9 mouse cellular contexts compared by ENCODE assay signal in the genomic region with DNA sequence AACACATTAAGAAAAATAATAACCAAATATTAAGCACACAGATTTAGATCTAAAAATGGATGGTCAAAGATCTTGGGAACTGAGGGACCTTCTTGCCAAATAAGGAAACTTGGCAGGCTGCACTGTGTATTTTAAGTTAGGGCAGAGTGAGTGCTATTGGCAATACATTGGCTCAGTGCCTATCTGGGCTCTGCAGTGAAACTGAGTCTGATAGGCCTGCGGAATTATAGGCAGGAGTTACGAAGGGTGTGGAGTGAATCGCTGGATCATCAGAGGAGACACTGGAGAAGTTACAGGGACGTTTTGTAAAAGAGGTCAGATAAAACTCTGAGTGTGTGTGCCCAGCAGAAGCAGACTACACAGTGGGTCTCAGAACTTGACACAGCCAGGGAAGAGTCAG. TPM values are rescaled to one million over a fixed set of nuclear protein-coding genes. Genes with fewer than 3 reads are reported as not detected.
DNase-seq lines count a peak whose midpoint lies in the region; ATAC-seq and TF ChIP-seq lines count a peak whose summit lies in the region.
"Had no signal": no experiment of that assay in that cellular context is flagged by ENCODE, and none has a peak within 500 bp of the region (broad histone marks: within the 10 kb centered on the region; RNA-seq: fewer than 3 reads in every experiment).

No protein-coding gene starts in this region.

- TF ChIP-seq CTCF in embryonic fibroblast, embryonic 13.5 days (IDR thresholded peaks at IDR 0.05; ENCODE audit: borderline replicate concordance, insufficient read depth, low read length) = no peak

- H3K4me3 ChIP-seq in megakaryocyte, embryonic 14.5 days (replicated peaks) = peak overlapping the region; percentile 86
- peak overlapping the region; percentile 16 for H3K4me3 ChIP-seq in embryonic fibroblast, embryonic 13.5 days (ENCODE audit: insufficient read depth, low read length)
- peak overlapping the region; percentile 20 for H3K4me3 ChIP-seq in liver, embryonic 11.5 days (ENCODE audit: low read depth, low read length)

- peak overlapping the region; percentile 51 for H3K4me2 ChIP-seq in liver, embryonic 11.5 days

- 25% methylated on average over 4 of the region's 4 CpGs for WGBS in liver, embryonic 11.5 days

- DNase-seq in liver, embryonic 11.5 days (ENCODE audit: low spot score) = no peak
- peak; percentile 79 to 81 for DNase-seq in spleen, postnatal 4 days (ENCODE audit: low spot score in 2 of 2)
- no peak for DNase-seq in frontal cortex, postnatal 10 days (ENCODE audit: low spot score in 2 of 2)
- DNase-seq in right cerebral cortex, postnatal 4 days = no peak
- DNase-seq in urinary bladder, postnatal 25 days (ENCODE audit: low spot score) = no peak

- TF ChIP-seq POLR2A in embryonic fibroblast, embryonic 13.5 days (IDR thresholded peaks at IDR 0.05; ENCODE audit: low read depth, low read length) = 0 out of 2 replicates have a peak, but pooled peaks have one; percentile 18

- no peak overlapping the region; the same call in 1 of the 2 replicates for H3K9ac ChIP-seq in liver, embryonic 11.5 days (ENCODE audit: low read depth, low read length)

- H3K36me3 ChIP-seq in megakaryocyte, embryonic 14.5 days (replicated peaks; ENCODE audit: low read length) = peaks cover 7% of the 10 kb centered on the region
- no peaks in the 10 kb centered on the region for H3K36me3 ChIP-seq in liver, embryonic 11.5 days (ENCODE audit: control insufficient read depth, insufficient read depth, low read length)
- H3K36me3 ChIP-seq: neural tube, embryonic 12.5 days had no signal

- no peak for ATAC-seq in megakaryocyte, adult 5-6 weeks (ENCODE audit: poor library complexity, severe bottlenecking)
- peak; percentile 82 for ATAC-seq in liver, embryonic 11.5 days (replicated peaks; ENCODE audit: low FRiP score)

- peak overlapping the region; percentile 65 for H3K27ac ChIP-seq in embryonic fibroblast, embryonic 13.5 days (ENCODE audit: insufficient read depth, low read length)
- H3K27ac ChIP-seq in liver, embryonic 11.5 days (ENCODE audit: low read depth, low read length) = peak overlapping the region; percentile 71
- H3K27ac ChIP-seq: neural tube, embryonic 12.5 days had no signal

- H3K27me3 ChIP-seq in megakaryocyte, embryonic 14.5 days (replicated peaks) = peaks cover 4% of the 10 kb centered on the region
- H3K27me3 ChIP-seq in liver, embryonic 11.5 days (replicated peaks; ENCODE audit: control insufficient read depth, insufficient read depth, low read length) = no peaks in the 10 kb centered on the region
- H3K27me3 ChIP-seq: neural tube, embryonic 12.5 days had no signal

- H3K9me3 ChIP-seq in megakaryocyte, embryonic 14.5 days = no peaks in the 10 kb centered on the region
- no peaks in the 10 kb centered on the region for H3K9me3 ChIP-seq in liver, embryonic 11.5 days (ENCODE audit: control insufficient read depth, low read length)
- H3K9me3 ChIP-seq: neural tube, embryonic 12.5 days had no signal

- peaks cover 47% of the 10 kb centered on the region for H3K4me1 ChIP-seq in megakaryocyte, embryonic 14.5 days
- peaks cover 13% of the 10 kb centered on the region for H3K4me1 ChIP-seq in embryonic fibroblast, embryonic 13.5 days (ENCODE audit: control insufficient read depth, insufficient read depth, low read length)
- peaks cover 8% of the 10 kb centered on the region for H3K4me1 ChIP-seq in liver, embryonic 11.5 days (replicated peaks; ENCODE audit: control insufficient read depth, insufficient read depth, low read length)

RNA-seq across cellular contexts. Expression of a gene that starts 1.7 kb away (rescaled TPM):
- polyA plus RNA-seq in megakaryocyte, embryonic 14.5 days (2012; ENCODE audit: insufficient read depth, low replicate concordance) = 2.8 TPM in 1 of 2 replicates, not detected in the other
- 43.8 and 47.9 TPM in 2 replicates for total RNA-seq in megakaryocyte, adult 5-6 weeks (2015)
- total RNA-seq in megakaryocyte, adult 5-6 weeks (2017) = 34.8 and 40.2 TPM in 2 replicates
- 103 and 118 TPM in 2 replicates for polyA plus RNA-seq in embryonic fibroblast, embryonic 13.5 days (2011; ENCODE audit: insufficient read length, low read depth, missing spikeins)
- polyA plus RNA-seq in liver, embryonic 11.5 days (2014; fragmentation: Nextera tagmentation; extraction: Ambion mirVana) = 12.2 and 17.2 TPM in 2 replicates

Comparison
In these comparisons a context has a peak if more than half of its experiments do, and no peak if none do; other contexts are left out.
1. H3K4me3 ChIP-seq: peak in every context shown above with its lines; median percentile 86 in megakaryocyte, embryonic 14.5 days; 20 in liver, embryonic 11.5 days; 16 in embryonic fibroblast, embryonic 13.5 days.
2. DNase-seq: peak in spleen, postnatal 4 days (2 of 2); none in liver, embryonic 11.5 days (single experiment), frontal cortex, postnatal 10 days (0 of 2), right cerebral cortex, postnatal 4 days (single experiment) and urinary bladder, postnatal 25 days (single experiment).